Mouse (Mus musculus): Measurements from ENCODE around the gene Tubd1. TPM values are rescaled to one million over a fixed set of nuclear protein-coding genes. Genes with fewer than 3 reads are reported as not detected.

Tubd1 gene
- total RNA-seq, 2 experiments from 2014 or later: 6.1 to 7.4 TPM

GRCm38 (mm10) chr11:86611991-86612390, 67.2 kb downstream of the Tubd1 start:
- DNase-seq (ENCODE audit: extremely low spot score in 1 of 2, low spot score in 2 of 2): no peak
- intact Hi-C loops (cut with DNase I): no loop called here

DNA sequence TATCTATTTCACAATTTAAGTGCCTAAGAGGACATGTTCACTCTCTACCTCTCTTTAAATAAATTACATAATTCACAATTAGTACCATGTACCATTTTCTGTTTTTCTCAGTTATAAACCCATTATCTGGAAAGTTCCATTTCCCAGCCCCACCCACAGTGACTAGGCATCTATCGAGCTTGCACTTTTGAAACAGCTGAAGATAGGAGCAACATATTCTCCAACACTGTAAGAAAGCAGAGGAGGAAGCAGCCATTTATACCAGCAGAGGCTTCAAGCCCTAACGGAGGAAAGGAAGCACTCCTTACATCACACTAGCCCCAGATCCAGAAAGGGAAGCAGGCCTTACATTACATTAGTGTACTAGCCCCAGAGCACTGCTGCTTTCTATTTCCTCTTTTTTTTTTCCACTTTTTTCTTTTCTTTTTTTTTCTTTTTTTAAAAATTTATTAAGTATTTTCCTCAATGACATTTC, 69.3 kb downstream of the Tubd1 start:
- DNase-seq (ENCODE audit: extremely low spot score in 1 of 2, low spot score in 2 of 2): peak in 1 of 2 experiments; percentile 7
- intact Hi-C loops (cut with DNase I): no loop called here

DNA sequence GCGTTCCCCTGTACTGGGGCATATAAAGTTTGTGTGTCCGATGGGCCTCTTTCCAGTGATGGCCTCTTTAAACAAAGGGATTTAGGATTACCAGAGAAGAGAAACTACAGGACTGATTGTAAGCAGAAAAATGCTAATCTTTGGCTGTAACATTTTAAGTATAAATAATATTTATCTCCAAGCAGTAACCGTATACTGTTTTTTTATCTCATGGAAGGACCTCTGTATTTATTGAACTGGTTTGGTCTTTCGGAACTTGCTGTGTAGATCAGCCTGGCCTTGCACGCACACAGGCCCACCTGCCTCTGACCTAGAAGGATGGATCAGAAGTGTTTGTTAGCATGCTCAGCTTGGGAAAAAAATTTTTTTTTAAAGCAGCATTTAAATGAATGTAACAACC, 69.8 kb downstream of the Tubd1 start:
- DNase-seq (ENCODE audit: extremely low spot score in 1 of 2, low spot score in 2 of 2): no peak
- intact Hi-C loops (cut with DNase I): no loop called here

Small RNAs within 50 kb of the gene (microRNA-seq; reads per million reads assigned to microRNA genes)
- 1,064 reads per million, percentile 78 among the genes with 10 or more reads in this experiment for gene Mir21a

Other genes with a start within 250 kb of the Tubd1 start
- gene Med13, start 187.4 kb upstream of the Tubd1 start, total RNA-seq (2021): 10 to 100 TPM; 66.4 to 66.6 TPM
- 10 to 100 TPM; 21.4 to 21.6 TPM for gene Rnft1, start 60.3 kb upstream of the Tubd1 start, total RNA-seq (2021)
- 10 to 100 TPM; 46.2 to 49.6 TPM for gene Rps6kb1, start 186 bp upstream of the Tubd1 start, total RNA-seq (2021)
- gene Vmp1, start 138.8 kb downstream of the Tubd1 start, total RNA-seq (2021): 100 to 1,000 TPM; 165 to 171 TPM
- 10 to 100 TPM; 10.6 to 11.0 TPM for gene Ptrh2, start 139.0 kb downstream of the Tubd1 start, total RNA-seq (2021)
- 100 to 1,000 TPM; 512 to 513 TPM for gene Cltc, start 212.6 kb downstream of the Tubd1 start, total RNA-seq (2021)